Mouse (Mus musculus) spleen, adult 2 months (tissue): Measurements from ENCODE around the gene Zbtb25.
A peak's percentile ranks its signal among the peaks of the same experiment; 100 is the strongest.

Experiments used
- CTCF ChIP-seq: fragments of 200-500 bp; IDR thresholded peaks from 2 replicates; pipeline ENCODE4 v1.5.1; 2011; ENCODE audit warnings: mild to moderate bottlenecking, inconsistent platforms; ENCODE audit not compliant: insufficient read depth, insufficient read length, insufficient replicate concordance; ENCODE audit errors: extremely low read depth
- POLR2A ChIP-seq: fragments of 200-500 bp; IDR thresholded peaks from 2 replicates; pipeline ENCODE4 v1.6.1; 2011; ENCODE audit warnings: low read depth, low read length, inconsistent platforms

GRCm38 (mm10) chr12:76376649-76377048 is 7.2 kb upstream of the Zbtb25 start:
- TF ChIP-seq CTCF = peak; percentile 64; the same call in 1 of the 2 replicates
- TF ChIP-seq POLR2A = no peak
